Mouse (Mus musculus) olfactory bulb, adult 2 months (tissue): ENCODE results near the gene Lcn12. TPM values are rescaled to one million over a fixed set of nuclear protein-coding genes. Genes with fewer than 3 reads are reported as not detected.

Source experiments
- H3K27ac ChIP-seq: fragments of 200-500 bp; 2 replicates; pipeline ENCODE4 v1.5.1; 2012; ENCODE audit warnings: low read depth, low read length; ENCODE audit not compliant: insufficient read depth
- H3K4me1 ChIP-seq: fragments of 200-500 bp; 2 replicates; pipeline ENCODE4 v1.6.1; 2012; ENCODE audit warnings: low read length; ENCODE audit not compliant: control insufficient read depth, insufficient read depth
- H3K4me3 ChIP-seq: fragments of 200-500 bp; 2 replicates; pipeline ENCODE4 v1.5.1; 2012; ENCODE audit warnings: mild to moderate bottlenecking, low read depth, low read length, moderate library complexity; ENCODE audit not compliant: insufficient read depth
- CTCF ChIP-seq: fragments of 200-500 bp; IDR thresholded peaks from 2 replicates; pipeline ENCODE4 v1.5.1; 2012; ENCODE audit warnings: low read depth, mild to moderate bottlenecking, low read length, moderate library complexity; ENCODE audit not compliant: insufficient read depth
- POLR2A ChIP-seq: fragments of 200-500 bp; IDR thresholded peaks from 2 replicates; pipeline ENCODE4 v1.6.1; 2012; ENCODE audit warnings: mild to moderate bottlenecking, low read depth, low read length, moderate library complexity; ENCODE audit not compliant: insufficient read depth
- WGBS: fragments of 180-500 bp; shearing (Covaris S2); methylation state at CpG from one replicate; pipeline ENCODE4 v1.1.7; 2018; 5-methylcytosine and 5-hydroxymethylcytosine counted together
- polyA plus RNA-seq: library from polyadenylated mRNA; stranded (reverse); fragments of >200 nt; gene quantifications from 2 replicates; pipeline ENCODE4 v1.2.4, GENCODE M21; 2012; ENCODE audit warnings: low replicate concordance; ENCODE audit not compliant: missing spikeins, insufficient read depth, insufficient read length

Lcn12 gene
- polyA plus RNA-seq, 1 experiment = not detected

DNA sequence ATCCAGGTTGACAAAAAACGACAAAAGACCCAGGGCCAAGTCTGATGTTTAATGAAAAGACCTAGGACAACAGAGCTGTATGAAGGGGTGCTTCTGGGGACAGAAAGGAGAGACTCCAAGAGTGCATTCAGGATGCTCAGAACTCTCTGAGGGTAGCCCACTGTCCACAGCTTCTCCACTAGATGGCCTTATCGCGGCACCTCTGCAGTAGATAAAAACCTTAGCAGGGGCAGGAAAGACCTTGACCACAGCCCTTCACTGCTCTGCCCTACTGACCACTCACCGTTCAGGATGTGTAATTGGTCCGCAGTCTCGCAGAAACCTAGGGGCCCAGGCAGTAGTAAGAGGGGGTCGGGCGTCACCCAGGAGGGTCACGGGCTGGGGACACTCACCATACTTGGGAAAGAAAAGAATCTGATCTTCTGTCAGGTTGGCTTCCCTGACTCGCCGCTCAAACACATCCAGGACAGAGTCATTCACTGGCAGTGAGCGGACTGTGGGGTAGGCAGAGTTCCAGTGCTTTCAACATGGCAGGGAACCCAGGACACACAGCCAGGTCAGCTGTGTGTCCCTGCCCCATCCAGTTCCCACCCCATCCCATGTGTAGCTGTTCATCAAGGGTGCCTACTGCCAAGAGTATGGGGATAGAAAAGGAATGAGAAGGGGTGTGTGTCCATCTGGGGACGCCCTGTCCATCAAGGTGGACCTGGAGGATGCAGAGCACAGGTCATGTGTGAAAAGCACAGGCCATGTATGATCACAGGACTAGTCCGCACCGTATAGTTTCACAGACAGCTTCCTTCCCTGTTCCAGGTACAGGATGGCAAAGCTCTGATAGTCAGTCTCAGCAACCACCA lies 5.1 kb upstream of the Lcn12 start:
- Histone ChIP-seq H3K4me3 (no peak overlapping the region), H3K27ac (no peak overlapping the region), H3K4me1 (peaks cover 20% of the 10 kb centered on the region)
- TF ChIP-seq CTCF (no peak), POLR2A (no peak)
- 79% methylated on average over 15 of the region's 15 CpGs for WGBS

DNA sequence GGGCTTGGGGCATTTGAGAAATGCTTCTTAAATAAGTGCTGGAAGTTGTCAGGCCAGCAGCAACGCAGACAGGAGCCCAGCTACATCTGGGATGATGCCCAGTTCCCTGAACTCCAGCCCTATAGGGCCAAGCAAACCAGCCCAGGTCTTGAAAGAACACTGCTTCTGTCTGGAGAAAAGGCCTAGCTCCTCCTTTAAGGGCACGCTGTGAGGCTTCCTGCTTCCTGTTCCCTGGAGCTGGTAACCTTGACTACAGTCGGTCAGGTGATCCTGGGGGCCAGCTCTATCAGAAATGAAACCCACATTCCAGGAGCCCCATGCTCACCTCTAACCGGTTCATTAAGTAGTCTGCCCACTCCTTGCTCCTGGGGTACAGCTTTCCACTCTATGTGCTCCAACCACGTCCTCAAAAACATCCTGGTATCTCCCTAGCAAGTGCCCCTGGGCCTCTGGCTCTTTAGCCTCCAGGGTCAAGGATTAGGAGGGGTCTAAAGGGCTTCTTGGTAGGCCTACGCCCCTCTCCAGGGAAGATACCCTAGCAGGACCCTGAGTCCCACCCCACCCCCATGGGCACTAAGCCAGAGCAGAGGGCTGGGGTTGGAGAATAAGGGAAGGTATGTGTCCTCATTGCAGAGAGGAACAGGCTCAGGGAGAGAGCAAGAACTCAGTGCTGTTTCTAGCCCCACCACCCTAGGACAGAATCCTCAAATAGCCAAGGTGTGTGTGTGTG lies 4.3 kb upstream of the Lcn12 start:
- WGBS = 50% methylated on average over 6 of the region's 6 CpGs
- peak overlapping the region; percentile 25; the same call in 1 of the 2 replicates for H3K27ac ChIP-seq
- peaks cover 20% of the 10 kb centered on the region for H3K4me1 ChIP-seq
- no peak overlapping the region for H3K4me3 ChIP-seq
- TF ChIP-seq POLR2A = no peak
- no peak for TF ChIP-seq CTCF

DNA sequence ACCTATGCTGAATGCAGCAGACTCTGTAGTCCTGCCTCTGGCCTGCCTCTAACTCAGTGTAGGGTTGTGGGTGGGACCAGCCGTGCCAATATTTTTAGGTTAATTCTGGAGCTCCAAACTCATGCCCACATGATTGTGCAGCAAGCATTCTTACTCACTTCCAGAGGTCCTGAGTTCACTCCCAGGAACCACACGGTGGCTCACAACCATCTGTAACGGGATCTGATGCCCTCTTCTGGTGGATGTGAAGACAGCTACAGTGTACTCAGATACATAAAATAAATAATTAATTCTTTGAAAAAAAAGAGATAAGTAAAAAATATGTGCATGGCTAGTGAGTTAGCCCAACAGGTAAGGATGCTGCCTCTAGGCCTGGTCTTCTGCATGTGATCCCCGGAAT lies 2.8 kb upstream of the Lcn12 start:
- Histone ChIP-seq H3K4me3 (no peak overlapping the region), H3K27ac (no peak overlapping the region), H3K4me1 (peaks cover 7% of the 10 kb centered on the region)
- WGBS = 33% methylated on average over 4 of the region's 4 CpGs
- TF ChIP-seq POLR2A (no peak), CTCF (no peak)

DNA sequence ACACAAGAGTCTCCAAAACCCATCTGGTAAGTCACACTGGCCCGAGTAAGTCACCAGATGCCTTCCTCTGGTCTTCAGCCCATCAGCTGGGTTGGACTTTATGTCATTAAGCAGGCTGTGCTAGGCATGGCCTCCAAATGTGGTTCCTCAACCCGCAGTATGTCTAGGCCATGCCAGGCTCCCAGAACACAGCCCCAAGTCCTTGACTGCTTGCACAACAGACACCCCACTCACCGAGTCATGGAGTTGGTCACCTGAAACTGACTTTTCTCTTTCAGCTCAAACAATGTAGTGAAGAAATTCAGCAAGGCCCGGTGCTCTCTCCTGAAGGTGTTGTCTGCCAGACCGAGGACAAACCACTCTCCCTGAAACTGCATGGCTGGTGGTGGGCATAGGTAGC lies 723 bp downstream of the Lcn12 start:
- Histone ChIP-seq H3K27ac (no peak overlapping the region), H3K4me3 (no peak overlapping the region), H3K4me1 (0 out of 2 replicates have a peak, but pooled peaks cover 3% of the 10 kb centered on the region)
- TF ChIP-seq CTCF (no peak), POLR2A (no peak)
- WGBS = 90% methylated on average over 5 of the region's 5 CpGs

DNA sequence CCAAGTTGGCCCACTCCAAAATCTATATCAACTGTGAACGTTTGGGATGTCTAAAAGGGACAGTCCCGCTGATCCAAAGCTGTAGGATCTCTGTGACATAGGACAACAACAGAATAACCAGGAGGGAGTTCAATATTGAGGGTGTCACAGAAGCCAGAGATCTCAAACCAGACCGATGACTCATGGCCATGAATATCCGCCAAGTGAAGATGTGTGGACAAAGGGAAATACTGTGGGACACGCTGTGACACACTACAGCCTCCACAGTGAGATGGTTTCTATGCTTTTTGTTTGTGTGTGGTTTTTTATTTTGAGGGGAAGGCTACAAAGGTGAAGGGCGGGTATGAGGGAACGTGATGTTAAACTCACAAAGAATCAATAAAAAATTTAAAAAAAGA lies 5.0 kb downstream of the Lcn12 start:
- WGBS = 77% methylated on average over 7 of the region's 7 CpGs
- TF ChIP-seq POLR2A (no peak), CTCF (no peak)
- Histone ChIP-seq H3K4me3 (no peak overlapping the region), H3K27ac (no peak overlapping the region), H3K4me1 (0 out of 2 replicates have a peak, but pooled peaks cover 4% of the 10 kb centered on the region)

DNA sequence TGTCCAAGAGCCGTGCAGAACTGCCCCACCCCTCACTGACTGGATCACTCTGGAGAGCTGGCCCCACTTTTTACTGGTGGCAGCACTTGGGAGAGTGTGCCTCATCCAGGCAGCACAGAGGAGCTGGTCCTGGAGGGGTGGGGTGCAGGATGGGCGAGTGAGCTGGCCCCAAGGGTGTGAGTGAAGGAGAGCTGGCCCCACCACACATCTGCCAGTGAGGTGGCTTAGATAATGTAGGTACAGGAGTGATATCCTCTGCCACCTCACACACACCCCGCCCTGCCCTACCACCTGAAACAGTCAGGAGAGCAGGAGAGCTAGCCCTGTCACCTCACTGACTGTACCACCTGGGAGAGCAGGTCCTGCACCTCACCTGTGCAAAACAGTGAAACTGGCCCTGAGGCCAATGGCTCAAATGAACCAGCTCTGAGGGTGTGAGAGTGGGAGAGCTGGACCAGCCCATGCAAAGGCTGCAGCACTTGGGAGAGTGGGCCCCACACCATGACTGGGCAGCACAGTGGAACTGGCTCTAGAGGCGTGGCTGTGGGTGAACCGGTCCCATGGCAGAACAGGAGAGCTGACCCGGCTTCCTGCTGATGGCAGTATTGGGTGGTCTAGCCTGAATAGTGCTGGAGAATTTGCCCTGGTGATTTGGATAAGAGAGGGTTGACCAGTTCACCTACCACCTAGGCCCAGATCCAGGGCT lies 5.6 kb downstream of the Lcn12 start:
- WGBS = 81% methylated on average over 6 of the region's 6 CpGs
- H3K4me3 ChIP-seq = no peak overlapping the region
- TF ChIP-seq CTCF = no peak
- TF ChIP-seq POLR2A = no peak
- H3K4me1 ChIP-seq = 0 out of 2 replicates have a peak, but pooled peaks cover 4% of the 10 kb centered on the region
- H3K27ac ChIP-seq = no peak overlapping the region

DNA sequence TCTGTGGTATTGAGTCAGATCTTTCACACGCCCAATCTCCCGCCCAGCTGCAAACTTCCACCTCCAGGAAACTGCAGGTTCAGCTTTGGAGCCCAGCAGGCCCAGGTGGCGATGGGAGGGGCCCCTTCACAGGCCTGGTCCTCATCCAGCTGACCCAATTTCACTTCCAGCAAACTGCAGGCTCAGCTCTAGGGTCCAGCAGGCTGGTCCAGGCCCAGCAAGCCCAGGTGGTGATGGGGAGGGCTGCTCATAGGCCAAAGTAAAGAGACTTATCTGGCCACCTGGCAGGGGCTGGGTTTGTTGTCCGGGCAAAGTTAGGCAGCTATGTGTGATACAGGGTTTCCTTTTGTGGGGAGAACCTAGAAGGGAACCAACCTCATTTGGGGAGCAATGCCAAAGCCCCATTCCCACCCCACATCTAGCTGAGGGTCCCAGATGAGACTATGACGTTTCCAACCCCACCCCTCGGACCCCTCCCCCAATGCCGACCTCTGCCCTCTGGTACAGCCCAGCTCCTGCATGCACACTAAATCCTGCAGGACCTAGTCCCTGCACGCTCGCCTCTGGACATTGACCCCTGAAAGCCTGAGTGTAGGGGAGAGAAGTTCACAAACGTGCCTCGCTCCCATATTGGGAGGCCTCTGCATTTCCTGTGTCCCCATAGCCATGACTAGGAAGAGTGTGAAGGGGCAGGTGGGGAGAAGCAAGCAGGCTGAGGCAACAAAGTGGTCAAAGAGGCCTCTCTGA lies 8.6 kb downstream of the Lcn12 start:
- 0 out of 2 replicates have a peak, but pooled peaks cover 4% of the 10 kb centered on the region for H3K4me1 ChIP-seq
- H3K4me3 ChIP-seq = no peak overlapping the region
- 78% methylated on average over 11 of the region's 11 CpGs for WGBS
- TF ChIP-seq POLR2A = no peak
- no peak for TF ChIP-seq CTCF
- no peak overlapping the region for H3K27ac ChIP-seq

DNA sequence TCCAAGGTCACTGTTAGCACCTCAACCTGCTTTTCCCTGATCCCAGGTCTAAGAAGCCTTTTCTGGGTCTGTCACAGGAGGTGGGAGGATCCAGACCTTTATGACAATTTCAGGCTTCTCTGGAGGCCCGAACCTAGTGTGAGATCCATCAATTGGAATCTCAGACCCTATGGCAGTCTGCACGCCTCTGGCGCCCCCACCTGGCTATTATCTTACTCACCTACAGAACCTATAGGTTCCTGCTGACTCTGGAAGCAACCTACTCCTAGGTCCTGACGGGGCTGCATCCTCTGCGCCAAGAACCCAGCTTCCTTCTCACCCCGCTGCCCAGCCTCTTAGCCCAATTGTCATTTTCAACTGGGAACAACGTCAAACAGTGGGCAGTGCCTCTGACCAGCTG lies 10.7 kb downstream of the Lcn12 start:
- Histone ChIP-seq H3K4me3 (no peak overlapping the region), H3K27ac (no peak overlapping the region), H3K4me1 (0 out of 2 replicates have a peak, but pooled peaks cover 4% of the 10 kb centered on the region)
- 36% methylated on average over 7 of the region's 7 CpGs for WGBS
- TF ChIP-seq CTCF = no peak
- no peak for TF ChIP-seq POLR2A
